Mouse (Mus musculus) bone marrow, adult 2 months (tissue): ENCODE data around the gene Edem2. TPM values are rescaled to one million over a fixed set of nuclear protein-coding genes. Genes with fewer than 3 reads are reported as not detected.
A peak's percentile ranks its signal among the peaks of the same experiment; 100 is the strongest.

Source experiments
- H3K27ac ChIP-seq: fragments of 200-500 bp; 2 replicates; pipeline ENCODE4 v1.5.1; 2012; ENCODE audit warnings: low read depth, mild to moderate bottlenecking, control low read depth, inconsistent platforms, low read length; ENCODE audit not compliant: control insufficient read depth, poor library complexity, insufficient read depth
- H3K4me1 ChIP-seq: fragments of 200-500 bp; 2 replicates; pipeline ENCODE4 v1.6.1; 2011; ENCODE audit warnings: low read length; ENCODE audit not compliant: control insufficient read depth, insufficient read depth
- H3K4me3 ChIP-seq: fragments of 200-500 bp; replicated peaks from 2 replicates; pipeline ENCODE3; 2011; ENCODE audit warnings: mild to moderate bottlenecking, low read depth, low read length, control low read depth; ENCODE audit not compliant: control insufficient read depth
- CTCF ChIP-seq: fragments of 200-500 bp; IDR thresholded peaks from 2 replicates; pipeline ENCODE4 v1.5.1; 2011; ENCODE audit warnings: low read length, control low read depth; ENCODE audit not compliant: control insufficient read depth, insufficient read depth
- POLR2A ChIP-seq: fragments of 200-500 bp; IDR thresholded peaks from 2 replicates; pipeline ENCODE4 v1.6.1; 2011; ENCODE audit warnings: low read depth, mild to moderate bottlenecking, control low read depth, low read length, borderline replicate concordance; ENCODE audit not compliant: control insufficient read depth
- WGBS: fragments of 180-500 bp; shearing (Covaris S2); methylation state at CpG from one replicate; pipeline ENCODE4 v1.1.7; 2018; 5-methylcytosine and 5-hydroxymethylcytosine counted together
- polyA plus RNA-seq: library from polyadenylated mRNA; stranded (reverse); fragments of >200 nt; gene quantifications from 2 replicates; pipeline ENCODE4 v1.2.4, GENCODE M21; 2011; ENCODE audit warnings: low replicate concordance; ENCODE audit not compliant: missing spikeins, insufficient read depth, insufficient read length

The Edem2 gene
- 13.1 and 17.6 TPM in 2 replicates for polyA plus RNA-seq

DNA sequence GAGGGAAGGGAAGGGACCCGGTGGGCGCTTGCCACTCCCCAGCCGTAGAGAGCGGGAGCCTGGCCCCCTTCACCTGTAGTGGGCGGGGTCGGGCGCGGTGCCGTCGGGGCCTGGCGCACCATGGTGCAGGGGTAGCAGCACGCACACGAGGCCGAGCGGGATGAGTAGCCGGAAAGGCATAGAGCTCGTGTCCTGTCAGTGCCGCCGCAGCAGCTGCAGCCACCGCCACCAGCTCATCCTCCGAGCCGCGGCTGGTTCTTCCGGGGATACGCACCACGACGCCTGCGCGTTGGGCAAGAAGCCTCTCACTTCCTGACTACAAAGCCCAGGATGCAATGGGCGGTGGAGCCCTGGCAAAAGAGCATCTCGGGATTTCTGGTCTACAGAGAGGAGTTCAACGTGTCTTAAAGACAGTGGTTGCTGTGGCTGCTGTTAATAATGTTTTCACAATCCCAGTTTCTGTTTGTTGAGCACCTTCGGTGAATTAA lies at the start of gene Edem2:
Edem2 (minus strand) TSS at position 318 of the 488 bp plus-strand sequence.
- peak within 1 kb of the TSS; percentile 38; the same call in 1 of the 2 replicates for H3K27ac ChIP-seq

GRCm38 (mm10) chr2:155779066-155779465 lies 49.8 kb upstream of the Edem2 start:
- no peak overlapping the region for H3K27ac ChIP-seq
- 53% methylated on average over 7 of the region's 7 CpGs for WGBS

More for the DNA sequence above, at the start of gene Edem2:
- under 1% methylated on average over 33 of the region's 33 CpGs for WGBS
- H3K4me1 ChIP-seq, result no peaks in the 10 kb centered on the region; the same call in 1 of the 2 replicates
- H3K4me3 ChIP-seq, result peak within 1 kb of the TSS; percentile 93
- TF ChIP-seq POLR2A, result peak; percentile 95; the same call in 1 of the 2 replicates
- TF ChIP-seq CTCF, result no peak

DNA sequence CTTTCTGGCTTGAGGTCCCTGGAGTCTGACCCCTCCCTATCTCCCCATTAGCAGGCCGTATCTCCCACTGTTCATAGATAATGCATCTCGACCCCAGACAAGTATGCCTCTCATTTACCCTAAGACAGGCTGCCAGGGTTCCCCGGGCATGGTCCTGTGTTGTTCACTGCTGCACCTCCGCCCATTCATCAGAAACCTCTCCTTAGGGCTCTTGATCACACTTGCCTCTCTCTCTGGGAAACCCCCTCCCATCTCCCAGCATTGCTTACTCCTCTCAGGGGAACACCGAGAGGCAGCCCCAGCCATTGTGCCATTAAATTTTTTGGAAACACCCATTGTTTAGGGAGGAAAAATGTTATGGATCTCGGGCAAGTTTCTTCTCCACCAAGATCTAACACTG lies 48.7 kb upstream of the Edem2 start:
- Histone ChIP-seq H3K27ac (no peak overlapping the region), H3K4me3 (no peak overlapping the region), H3K4me1 (no peaks in the 10 kb centered on the region; the same call in 1 of the 2 replicates)
- TF ChIP-seq POLR2A (no peak), CTCF (no peak)
- WGBS, result 62% methylated on average over 6 of the region's 6 CpGs

More at GRCm38 (mm10) chr2:155779066-155779465, 49.8 kb upstream of the Edem2 start:
- TF ChIP-seq CTCF (no peak), POLR2A (no peak)
- Histone ChIP-seq H3K4me3 (no peak overlapping the region), H3K4me1 (no peaks in the 10 kb centered on the region; the same call in 1 of the 2 replicates)

GRCm38 (mm10) chr2:155777688-155777985 lies 48.4 kb upstream of the Edem2 start:
- Histone ChIP-seq H3K4me1 (no peaks in the 10 kb centered on the region; the same call in 1 of the 2 replicates), H3K4me3 (no peak overlapping the region), H3K27ac (no peak overlapping the region)
- WGBS, result 76% methylated on average over 4 of the region's 4 CpGs
- TF ChIP-seq CTCF (no peak), POLR2A (no peak)

GRCm38 (mm10) chr2:155776824-155777687 lies 47.8 kb upstream of the Edem2 start:
- WGBS, result 55% methylated on average over 10 of the region's 10 CpGs
- Histone ChIP-seq H3K4me3 (no peak overlapping the region), H3K4me1 (no peaks in the 10 kb centered on the region; the same call in 1 of the 2 replicates), H3K27ac (no peak overlapping the region)
- TF ChIP-seq CTCF (no peak), POLR2A (no peak)

- Histone ChIP-seq H3K4me3 (no peak overlapping the region), H3K27ac (no peak overlapping the region), H3K4me1 (no peaks in the 10 kb centered on the region; the same call in 1 of the 2 replicates)
- WGBS, result 7% methylated on average over 44 of the region's 44 CpGs
- TF ChIP-seq CTCF (no peak), POLR2A (no peak)
Measured at GRCm38 (mm10) chr2:155775685-155776263, 46.5 kb upstream of the Edem2 start.

- Histone ChIP-seq H3K27ac (no peak within 1 kb of the TSS), H3K4me1 (no peaks in the 10 kb centered on the region; the same call in 1 of the 2 replicates), H3K4me3 (no peak within 1 kb of the TSS)
- TF ChIP-seq CTCF (no peak), POLR2A (no peak)
- 24% methylated on average over 100 of the region's 100 CpGs for WGBS
Measured at GRCm38 (mm10) chr2:155774927-155775684, 45.8 kb upstream of the Edem2 start, which contains the start of gene Mmp24. Mmp24 (plus strand) TSS chr2:155775342.

DNA sequence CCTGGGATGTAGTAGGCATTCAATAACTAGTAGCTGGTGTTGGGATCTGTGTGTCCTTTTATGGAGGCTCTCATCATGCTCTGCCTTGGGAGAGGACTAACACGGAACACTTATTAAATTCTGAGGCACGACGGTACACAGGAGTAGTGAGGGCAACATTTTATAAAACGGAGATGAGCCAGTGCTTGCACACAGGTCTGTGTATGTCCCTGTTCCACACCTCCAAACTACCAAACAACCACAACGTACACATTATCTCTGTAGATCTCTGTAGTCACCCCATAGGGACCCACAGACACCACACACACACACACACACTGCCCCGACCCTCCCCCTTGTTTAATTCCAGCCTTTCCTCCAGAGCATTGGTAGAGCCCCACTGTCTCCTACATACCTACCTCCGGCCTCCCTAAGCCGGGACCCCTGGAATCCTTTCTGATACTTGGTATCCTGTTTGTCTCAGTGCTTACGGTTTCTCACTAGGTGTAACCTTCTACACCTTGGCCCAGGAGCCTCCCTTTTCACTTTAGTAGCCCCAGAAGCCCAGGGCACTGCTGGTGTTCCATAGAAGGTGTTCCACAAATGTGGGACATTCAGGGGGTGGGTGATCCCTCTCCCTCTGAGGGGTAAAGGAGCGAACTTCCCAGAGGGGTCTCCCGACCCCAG lies 45.1 kb upstream of the Edem2 start:
- TF ChIP-seq POLR2A, result no peak
- TF ChIP-seq CTCF, result no peak
- 51% methylated on average over 11 of the region's 11 CpGs for WGBS
- no peak overlapping the region for H3K27ac ChIP-seq
- H3K4me3 ChIP-seq, result no peak overlapping the region
- H3K4me1 ChIP-seq, result no peaks in the 10 kb centered on the region
